Mouse (Mus musculus): Measurements from ENCODE around the gene Rfx4.

GRCm38 (mm10) chr10:84822741-84823151 lies 66.9 kb downstream of the Rfx4 start:
- TF ChIP-seq CTCF (conservative IDR thresholded peaks at IDR 0.05; ENCODE audit: low read length) (no peak), NANOG (IDR thresholded peaks at IDR 0.05; ENCODE audit: borderline replicate concordance, low read length) (no peak), POU5F1 (IDR thresholded peaks at IDR 0.05; ENCODE audit: borderline replicate concordance, low read length) (no peak)

All from E14TG2a.4 (cell line).